Mouse (Mus musculus) gastrocnemius, adult 18-20 months (tissue): ENCODE measurements around the gene Plppr3. TPM values are rescaled to one million over a fixed set of nuclear protein-coding genes. Genes with fewer than 3 reads are reported as not detected.
A peak's percentile ranks its signal among the peaks of the same experiment; 100 is the strongest.
"Not testable (repeated sequence)": the region's sequence is repeated elsewhere in the genome, so short reads cannot be mapped to it uniquely, and the experiment has no call there.

Source experiments
- DNase-seq: peaks from one replicate; pipeline ENCODE4 v3.0.0; 2021; ENCODE audit warnings: low spot score
- total RNA-seq, 2 experiments: library from RNA; stranded (reverse); gene quantifications; 2 replicates each; pipeline ENCODE4 v1.2.3; 2021

Plppr3 gene
- total RNA-seq, 2 experiments from 2014 or later: 0.11 to 0.17 TPM

- no peak for DNase-seq
These were observed 32.3 kb upstream of the Plppr3 start for GRCm38 (mm10) chr10:79906712-79907111.

- no peak for DNase-seq
These were observed 26.5 kb upstream of the Plppr3 start for GRCm38 (mm10) chr10:79900951-79901410.

GRCm38 (mm10) chr10:79897316-79898245 is 23.1 kb upstream of the Plppr3 start:
- no peak for DNase-seq

- DNase-seq: no peak
These were observed 22.4 kb upstream of the Plppr3 start for GRCm38 (mm10) chr10:79896814-79897213.

- no peak for DNase-seq
These were observed 21.9 kb upstream of the Plppr3 start for GRCm38 (mm10) chr10:79896306-79896705.

GRCm38 (mm10) chr10:79892451-79893118 is 18.2 kb upstream of the Plppr3 start:
- peak; percentile 74 for DNase-seq

- DNase-seq: no peak
These were observed 16.2 kb upstream of the Plppr3 start, which contains the start of gene Cfd for GRCm38 (mm10) chr10:79890670-79891069. Gene Cfd, plus strand, starts transcription at chr10:79890853.

- no peak for DNase-seq
These were observed 15.0 kb upstream of the Plppr3 start for GRCm38 (mm10) chr10:79889386-79889785.

- no peak for DNase-seq
These were observed 12.2 kb upstream of the Plppr3 start for GRCm38 (mm10) chr10:79886611-79887010.

- no peak for DNase-seq
These were observed 11.6 kb upstream of the Plppr3 start, which contains the start of gene Elane for GRCm38 (mm10) chr10:79886054-79886453. Gene Elane, plus strand, starts transcription at chr10:79886247.

GRCm38 (mm10) chr10:79884938-79885337 is 10.5 kb upstream of the Plppr3 start:
- not testable (repeated sequence) for DNase-seq

GRCm38 (mm10) chr10:79884446-79884845 is 10.0 kb upstream of the Plppr3 start:
- peak; percentile 67 for DNase-seq

GRCm38 (mm10) chr10:79883297-79884084 is 9.1 kb upstream of the Plppr3 start:
- DNase-seq: peak; percentile 85

GRCm38 (mm10) chr10:79881981-79882380 is 7.5 kb upstream of the Plppr3 start:
- no peak for DNase-seq

- DNase-seq: no peak
These were observed 6.3 kb upstream of the Plppr3 start for GRCm38 (mm10) chr10:79880721-79881120.

GRCm38 (mm10) chr10:79879527-79879926 is 5.1 kb upstream of the Plppr3 start:
- DNase-seq: no peak

- DNase-seq: peak; percentile 66
These were observed 3.3 kb upstream of the Plppr3 start for GRCm38 (mm10) chr10:79877757-79878156.

GRCm38 (mm10) chr10:79877174-79877573 is 2.7 kb upstream of the Plppr3 start:
- DNase-seq: no peak

GRCm38 (mm10) chr10:79873715-79874289 is 632 bp downstream of the Plppr3 start:
- DNase-seq: no peak

- no peak for DNase-seq
These were observed 1.1 kb downstream of the Plppr3 start for GRCm38 (mm10) chr10:79873313-79873712.

- no peak for DNase-seq
These were observed 1.6 kb downstream of the Plppr3 start for GRCm38 (mm10) chr10:79872862-79873261.
